Mouse (Mus musculus) megakaryocyte, adult 5-6 weeks (primary cell): ENCODE data around the gene 1700001C19Rik. TPM values are rescaled to one million over a fixed set of nuclear protein-coding genes. Genes with fewer than 3 reads are reported as not detected.
"Not testable (repeated sequence)": the region's sequence is repeated elsewhere in the genome, so short reads cannot be mapped to it uniquely, and the experiment has no call there.

Source experiments
- ATAC-seq: 2 replicates; pipeline ENCODE4 v1.8.0; 2016; ENCODE audit warnings: mild to moderate bottlenecking, inconsistent platforms; ENCODE audit not compliant: poor library complexity, severe bottlenecking
- total RNA-seq, 2 experiments: library from RNA; stranded (forward) in 1 of 2; stranded (reverse) in 1 of 2; fragments of 153-499, 151-499 nt in 1 of 2; fragments of 221-1000, 200-1000 nt in 1 of 2; gene quantifications; 2 replicates each; pipeline versions ENCODE4 v1.2.3 to v1.2.4; 2015 to 2017

1700001C19Rik gene
- total RNA-seq, 2 experiments from 2014 or later, result not detected

GRCm38 (mm10) chr17:47438611-47439010 is 1.4 kb upstream of the 1700001C19Rik start:
- ATAC-seq, result no peak

- no peak for ATAC-seq
Measured at GRCm38 (mm10) chr17:47436156-47436906, 845 bp downstream of the 1700001C19Rik start, which contains the start of gene AI661453. TSS of gene AI661453 (plus strand) at chr17:47436615.

DNA sequence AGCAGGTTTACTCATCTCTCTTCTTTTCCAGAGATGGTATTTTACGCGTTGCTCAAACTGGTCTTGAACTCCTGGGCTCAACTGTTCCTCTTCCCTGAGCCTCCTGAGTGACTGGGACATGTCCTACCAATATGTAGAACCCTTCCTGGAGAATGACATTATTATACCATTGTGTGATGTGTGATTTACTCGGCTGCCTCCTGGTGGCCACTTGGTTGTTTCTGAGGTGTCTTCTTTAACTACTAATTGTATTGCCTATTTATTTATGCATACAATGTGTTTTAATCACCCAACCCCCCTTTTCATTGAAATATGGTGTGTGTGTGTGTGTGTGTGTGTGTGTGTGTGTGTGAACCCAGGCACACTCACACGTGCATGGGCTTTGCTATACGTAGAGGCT is 6.4 kb downstream of the 1700001C19Rik start:
- no peak for ATAC-seq

DNA sequence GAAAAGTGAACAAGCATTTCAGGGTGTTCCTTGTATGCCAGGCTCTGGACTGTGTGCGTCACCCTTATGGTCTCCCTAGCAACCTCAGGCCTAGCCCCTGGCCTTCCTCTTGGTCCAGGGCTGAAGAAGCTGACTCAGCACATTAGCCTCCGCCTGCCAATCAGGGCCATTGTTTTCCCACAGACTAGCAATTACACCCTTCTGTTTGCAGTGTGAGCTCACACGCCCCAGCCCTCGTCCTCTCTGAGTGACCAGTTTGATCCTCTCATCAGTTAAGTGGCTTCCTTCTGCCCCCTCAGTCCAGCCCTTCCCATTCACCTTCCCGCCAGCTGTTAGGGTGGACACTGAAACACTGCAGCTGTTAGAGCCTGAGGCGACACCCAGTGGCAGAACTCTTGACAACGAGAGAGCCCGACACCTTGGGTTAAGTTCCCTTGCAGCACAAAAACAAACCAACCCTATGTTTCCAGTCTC is 8.3 kb downstream of the 1700001C19Rik start:
- ATAC-seq, result no peak

DNA sequence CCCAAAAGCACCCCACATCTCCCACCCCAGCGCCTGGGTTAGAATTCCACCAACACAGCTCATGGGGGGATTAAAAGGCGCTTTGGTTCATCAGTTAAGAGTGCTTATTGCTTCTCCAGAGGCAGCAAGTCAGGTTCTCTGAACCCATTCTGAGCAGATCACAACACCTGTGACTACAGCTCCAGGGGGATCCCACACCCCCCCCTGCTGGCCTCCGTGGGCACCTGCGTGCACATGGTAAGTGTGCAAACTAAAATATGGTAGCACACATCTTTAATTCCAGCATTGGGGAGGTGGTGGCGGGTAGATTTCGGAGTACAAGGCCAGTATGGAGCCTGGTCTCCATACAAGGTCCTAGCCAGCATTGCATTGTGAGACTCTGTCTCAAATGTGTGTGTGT is 9.9 kb downstream of the 1700001C19Rik start:
- ATAC-seq, result no peak

- no peak for ATAC-seq
Measured at GRCm38 (mm10) chr17:47424186-47424585, 13.0 kb downstream of the 1700001C19Rik start.

DNA sequence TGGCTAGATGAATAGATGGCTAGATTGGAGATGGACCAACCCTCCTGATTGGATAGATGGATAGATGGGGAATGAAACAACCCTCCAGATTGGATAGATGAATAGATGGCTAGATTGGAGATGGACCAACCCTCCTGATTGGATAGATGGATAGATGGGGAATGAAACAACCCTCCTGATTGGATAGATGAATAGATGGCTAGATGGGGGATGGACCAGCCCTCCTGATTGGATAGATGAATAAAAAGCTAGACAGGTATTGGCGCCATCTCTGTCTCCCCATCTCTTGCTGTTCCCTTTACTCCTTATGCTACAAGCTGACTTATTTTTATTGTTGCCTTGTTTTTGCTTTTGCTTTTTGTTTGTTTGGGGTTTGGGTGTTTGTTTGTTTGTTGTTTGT is 14.6 kb downstream of the 1700001C19Rik start:
- ATAC-seq, result not testable (repeated sequence)

- no peak for ATAC-seq
Measured at GRCm38 (mm10) chr17:47421566-47421965, 15.6 kb downstream of the 1700001C19Rik start.

DNA sequence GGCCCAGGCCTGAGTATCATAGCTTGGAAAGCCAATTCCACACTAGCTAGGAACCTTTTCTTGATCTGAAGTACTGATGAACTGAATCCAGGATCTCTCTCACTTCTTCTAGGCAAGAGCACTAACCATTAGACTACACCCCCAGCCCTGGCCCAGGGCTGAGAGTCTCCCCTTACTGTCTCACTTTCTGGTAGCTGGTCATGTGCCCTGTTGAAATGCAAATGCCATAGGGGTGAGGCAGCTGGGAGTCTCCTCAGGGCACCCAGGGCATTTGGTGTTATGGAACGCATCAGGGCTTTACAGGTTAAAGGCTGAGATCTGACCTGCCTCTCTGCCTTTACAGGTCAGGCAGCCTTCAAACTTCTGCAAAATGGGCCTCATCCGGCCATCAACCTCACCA is 17.0 kb downstream of the 1700001C19Rik start:
- no peak for ATAC-seq

GRCm38 (mm10) chr17:47409897-47410861 is 27.0 kb downstream of the 1700001C19Rik start:
- ATAC-seq, result peak; percentile 59

DNA sequence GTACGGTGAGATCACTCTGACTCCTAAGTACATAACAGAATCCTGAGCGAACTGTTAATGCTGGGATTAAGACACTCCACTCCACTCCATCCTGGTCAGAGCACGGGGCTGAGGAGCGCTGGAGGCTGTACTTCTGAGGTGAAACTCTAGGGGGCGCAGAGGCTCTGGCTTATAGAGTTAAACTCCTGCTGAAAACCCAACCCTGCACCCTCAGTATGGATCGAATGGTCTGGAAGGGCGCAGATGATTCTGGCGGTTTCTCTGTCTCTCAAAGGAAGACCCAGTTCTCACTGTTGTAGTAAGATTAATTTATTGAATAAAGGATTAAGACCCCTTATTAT is 28.6 kb downstream of the 1700001C19Rik start:
- ATAC-seq, result peak; percentile 77

DNA sequence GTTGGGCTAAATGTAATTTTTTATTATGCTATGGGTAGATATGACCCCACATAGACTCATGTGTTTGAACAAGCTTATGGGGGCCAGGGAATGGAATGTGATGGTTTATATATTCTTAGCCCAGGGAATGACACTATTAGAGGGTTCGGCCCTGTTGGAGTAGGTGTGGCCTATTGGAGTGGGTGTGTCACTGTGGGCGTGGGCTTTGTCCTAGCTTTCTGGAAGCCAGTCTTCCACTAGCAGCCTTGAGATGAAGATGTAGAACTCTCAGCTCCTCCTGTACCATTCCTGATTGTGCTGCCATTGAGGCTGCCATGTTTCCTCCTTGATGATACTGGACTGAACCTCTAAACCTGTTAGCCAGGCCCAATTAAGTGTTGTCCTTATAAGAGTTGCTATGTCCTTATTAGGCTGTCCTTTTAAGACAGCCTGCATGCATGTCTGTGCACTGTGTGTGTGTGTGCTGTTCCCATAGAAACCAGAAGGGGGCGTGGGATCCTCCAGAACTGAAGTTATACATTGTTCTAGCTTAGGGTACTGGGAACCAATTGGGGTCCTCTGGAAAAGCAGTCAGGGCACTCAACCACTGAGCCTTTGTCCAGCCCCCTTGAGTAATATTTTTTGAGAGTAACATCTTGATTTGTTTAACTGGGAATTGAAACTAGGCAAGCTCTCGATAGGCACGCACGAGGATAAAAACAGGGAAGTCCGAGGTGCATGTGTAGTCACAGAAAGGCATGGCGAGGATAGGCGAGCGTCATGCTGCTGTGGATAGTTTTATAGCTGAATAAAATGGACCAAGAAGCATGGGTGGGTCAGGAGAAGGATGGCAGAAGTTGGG is 29.2 kb downstream of the 1700001C19Rik start:
- peak; percentile 55 for ATAC-seq

DNA sequence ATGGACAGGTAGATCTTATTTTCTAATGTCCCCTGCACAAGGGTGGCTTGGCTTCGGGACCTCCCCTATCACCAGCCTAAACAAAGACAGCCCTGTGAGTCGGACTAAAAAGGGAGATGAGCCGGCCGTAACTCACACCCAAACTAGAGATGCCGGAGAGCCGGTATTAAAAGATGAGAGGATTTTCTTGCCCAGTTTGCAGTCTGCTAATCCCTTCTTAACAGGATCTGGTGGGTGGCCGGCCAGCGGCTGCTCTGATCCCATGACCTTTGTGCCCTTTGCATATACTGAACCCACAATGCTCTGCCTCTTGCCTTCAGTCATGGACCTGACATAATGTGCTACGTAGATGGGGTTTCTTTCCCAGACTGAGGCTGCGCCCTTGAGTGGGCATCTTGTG is 36.7 kb downstream of the 1700001C19Rik start, which contains the start of gene Guca1a:
Guca1a (minus strand) TSS at position 134 of the 400 bp plus-strand sequence.
- ATAC-seq, result no peak

GRCm38 (mm10) chr17:47399091-47399490 is 38.1 kb downstream of the 1700001C19Rik start:
- no peak for ATAC-seq

DNA sequence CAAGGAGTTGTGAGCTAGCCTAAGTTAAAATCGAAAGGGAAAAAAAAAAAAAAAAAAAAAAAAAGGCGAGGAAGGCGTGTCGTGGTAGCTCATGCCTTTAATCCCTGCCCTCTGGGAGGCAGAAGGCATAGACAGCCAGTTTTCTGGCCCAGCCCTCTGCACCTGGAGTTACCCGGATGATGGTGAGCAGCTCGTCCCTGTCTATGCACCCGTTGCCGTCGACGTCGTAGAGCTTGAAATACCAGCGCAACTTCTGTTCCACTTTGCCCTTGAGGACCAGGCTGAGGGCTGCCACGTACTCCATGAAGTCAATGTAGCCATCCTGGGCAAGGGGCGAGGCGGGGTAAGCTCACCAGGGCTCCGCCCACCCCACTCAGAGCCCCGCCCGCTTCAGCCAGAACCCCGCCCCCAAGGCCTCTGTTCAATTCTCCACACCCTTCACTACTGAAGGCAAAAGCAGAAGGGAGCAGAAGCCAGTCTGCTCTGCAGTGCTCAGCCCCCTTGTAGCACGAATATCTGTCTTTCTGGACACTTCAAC is 41.7 kb downstream of the 1700001C19Rik start:
- ATAC-seq, result peak; percentile 89

DNA sequence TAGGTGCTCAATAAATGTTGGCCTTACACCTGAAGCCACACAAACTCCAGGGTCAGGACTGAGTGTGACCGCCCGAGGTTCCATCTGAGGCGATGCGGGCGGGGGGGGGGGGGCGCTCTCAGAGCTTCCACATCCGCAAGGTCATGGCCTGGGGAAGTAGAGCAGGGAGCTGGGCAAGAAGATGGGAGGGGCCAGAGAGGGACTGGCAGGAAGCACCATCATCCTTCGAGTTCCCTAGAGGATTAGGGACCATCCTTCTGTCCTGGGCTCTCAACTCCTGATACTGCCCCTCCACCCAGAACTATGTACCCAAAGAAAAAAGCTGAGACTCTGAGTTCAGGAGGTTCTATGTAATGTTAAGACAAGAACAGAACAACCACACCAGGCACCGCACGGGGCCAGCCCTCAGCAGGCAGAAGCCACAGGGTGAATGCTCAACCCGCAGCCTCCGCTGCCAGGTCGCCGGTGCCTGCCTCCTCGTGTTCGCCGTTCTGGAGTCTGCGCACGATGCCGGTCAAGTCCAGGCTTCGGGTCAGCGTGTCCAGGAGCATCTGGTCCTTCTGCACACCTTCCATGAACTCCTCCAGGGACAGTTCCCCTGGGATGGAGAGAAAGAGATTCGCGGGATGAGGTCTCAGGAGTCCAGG is 42.8 kb downstream of the 1700001C19Rik start:
- ATAC-seq, result peak; percentile 75

DNA sequence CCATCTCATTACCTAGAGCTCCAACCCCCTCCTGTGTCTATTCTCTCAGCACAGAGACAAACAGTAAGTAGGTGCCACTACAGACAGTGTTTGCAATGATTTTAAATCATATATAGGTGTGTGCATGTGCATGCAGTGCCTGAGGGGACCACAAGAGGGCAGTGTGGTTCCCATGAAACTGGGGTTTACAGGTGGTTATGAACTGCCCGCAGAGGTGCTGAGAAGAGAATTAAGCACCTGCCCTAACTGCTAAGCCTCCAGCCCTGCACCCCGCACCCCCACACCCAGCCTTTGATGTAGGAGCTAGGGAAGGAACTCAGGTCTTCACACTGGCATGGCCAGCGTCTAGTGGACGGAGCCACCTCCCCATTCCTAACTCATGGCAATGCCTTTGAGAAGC is 50.5 kb downstream of the 1700001C19Rik start:
- ATAC-seq, result peak; percentile 68

DNA sequence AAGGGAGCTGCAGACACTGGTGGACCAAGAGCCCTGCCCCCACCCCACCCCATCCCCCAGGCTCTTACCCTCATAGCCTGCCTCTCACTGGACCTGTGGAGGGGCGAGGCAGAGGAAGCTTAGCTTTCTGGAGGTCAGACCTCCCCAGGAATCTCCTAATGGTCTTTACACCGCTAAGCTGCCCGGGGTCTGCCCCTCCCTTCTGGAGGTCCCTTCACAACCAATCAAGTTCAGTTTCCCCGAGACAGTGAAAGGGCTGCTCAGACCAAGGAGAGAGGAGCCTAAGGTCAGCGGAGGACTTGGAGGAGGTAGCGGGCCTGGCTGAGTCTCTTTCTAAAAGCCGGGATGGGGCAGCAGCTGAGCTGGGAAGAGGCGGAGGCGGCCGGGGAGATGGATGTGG is 52.0 kb downstream of the 1700001C19Rik start, which contains the start of gene Guca1b:
Guca1b (plus strand) TSS at position 249 of the 400 bp plus-strand sequence.
- no peak for ATAC-seq

GRCm38 (mm10) chr17:47384064-47384463 is 53.1 kb downstream of the 1700001C19Rik start:
- no peak for ATAC-seq

DNA sequence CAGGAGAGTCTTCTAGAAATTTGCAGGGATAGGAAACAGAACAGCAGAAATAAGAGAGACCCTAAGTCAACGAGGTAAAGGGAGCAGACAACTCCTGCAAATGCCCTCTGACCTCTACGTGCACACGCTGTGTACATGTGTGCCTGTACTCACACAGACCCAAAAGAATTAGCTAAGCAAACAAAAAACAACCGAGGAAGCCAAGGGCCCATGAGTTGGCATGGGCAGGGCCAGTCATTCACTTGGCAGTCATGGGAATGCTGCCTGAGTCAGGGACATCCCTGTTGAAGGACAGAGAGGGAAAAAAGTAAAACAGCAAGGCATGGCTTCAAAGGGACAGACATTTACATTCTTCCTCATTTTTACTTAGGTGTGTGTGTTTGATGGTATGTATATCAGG is 53.9 kb downstream of the 1700001C19Rik start:
- ATAC-seq, result no peak
